Mouse (Mus musculus): ENCODE results near the gene Ear14. TPM values are rescaled to one million over a fixed set of nuclear protein-coding genes. Genes with fewer than 3 reads are reported as not detected.
"Not testable (repeated sequence)": the region's sequence is repeated elsewhere in the genome, so short reads cannot be mapped to it uniquely, and the experiment has no call there.

Ear14 gene
- polyA plus RNA-seq (2015; fragmentation: Nextera tagmentation; extraction: Ambion mirVana) = not detected in 2 replicates

DNA sequence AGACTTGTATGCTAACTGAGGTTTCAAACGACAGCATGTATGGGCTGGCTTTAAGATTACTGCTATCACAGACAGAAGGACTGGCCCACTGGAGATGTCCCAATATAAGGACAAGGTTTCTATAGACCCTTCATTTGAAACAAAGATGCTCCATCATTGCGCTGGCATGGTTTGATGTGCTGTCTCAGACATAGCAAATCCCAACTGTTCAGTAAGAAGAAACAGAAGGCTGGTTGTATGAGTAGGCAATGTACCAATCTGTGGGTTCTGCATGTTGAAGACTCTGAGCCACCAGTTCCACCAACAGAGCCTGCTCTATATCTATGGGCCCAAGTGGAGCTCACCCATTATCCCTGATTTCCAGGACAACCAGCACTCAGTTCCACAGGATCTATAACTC is at the start of gene Ear14:
Gene Ear14, plus strand, starts transcription at position 277 of the 400 bp plus-strand sequence.
- Histone ChIP-seq H3K27ac (no peak within 1 kb of the TSS), H3K4me2 (no peak within 1 kb of the TSS), H3K36me3 (no peaks in the 10 kb centered on the region), H3K4me3 (no peak within 1 kb of the TSS), H3K27me3 (no peaks in the 10 kb centered on the region), H3K4me1 (no peaks in the 10 kb centered on the region), H3K9ac (no peak within 1 kb of the TSS), H3K9me3 (no peaks in the 10 kb centered on the region; the same call in 1 of the 2 replicates)
- ATAC-seq (ENCODE audit: insufficient number of reproducible peaks, insufficient read depth, low FRiP score, low TSS enrichment, low read depth) = no peak
- WGBS = 79% methylated on average over 2 of the region's 2 CpGs

- H3K9me3 ChIP-seq = no peaks in the 10 kb centered on the region
- no peak for ATAC-seq (ENCODE audit: insufficient number of reproducible peaks, insufficient read depth, low FRiP score, low TSS enrichment, low read depth)
- no peak overlapping the region for H3K9ac ChIP-seq
- H3K4me2 ChIP-seq = no peak overlapping the region
- WGBS = 88% methylated on average over 5 of the region's 5 CpGs
- H3K4me1 ChIP-seq = no peaks in the 10 kb centered on the region
- H3K36me3 ChIP-seq = no peaks in the 10 kb centered on the region
- H3K27me3 ChIP-seq = no peaks in the 10 kb centered on the region
- H3K27ac ChIP-seq = no peak overlapping the region
- no peak overlapping the region for H3K4me3 ChIP-seq
These were observed 47.0 kb upstream of the Ear14 start for GRCm38 (mm10) chr14:51156056-51156735.

DNA sequence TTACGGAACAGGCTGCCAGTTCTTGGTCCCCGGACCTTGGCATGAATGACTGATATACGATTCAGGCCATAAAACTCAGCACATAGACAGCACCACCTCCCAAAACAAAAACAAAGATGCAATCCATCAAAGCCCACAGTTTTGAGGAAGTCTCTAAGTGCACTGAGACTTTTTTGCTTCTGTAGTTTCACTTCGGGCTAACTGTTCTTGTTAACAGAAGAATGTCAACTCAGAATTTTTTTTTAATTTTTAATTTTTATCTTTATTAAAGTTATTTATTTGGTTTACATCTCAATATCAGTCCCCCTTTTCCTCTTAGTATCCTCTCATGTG is 46.5 kb upstream of the Ear14 start:
- Histone ChIP-seq H3K27ac (no peak overlapping the region), H3K36me3 (no peaks in the 10 kb centered on the region), H3K27me3 (no peaks in the 10 kb centered on the region), H3K4me2 (no peak overlapping the region), H3K4me1 (no peaks in the 10 kb centered on the region), H3K4me3 (no peak overlapping the region), H3K9me3 (no peaks in the 10 kb centered on the region), H3K9ac (no peak overlapping the region)
- no peak for ATAC-seq (ENCODE audit: insufficient number of reproducible peaks, insufficient read depth, low FRiP score, low TSS enrichment, low read depth)
- 91% methylated on average over 4 of the region's 4 CpGs for WGBS

GRCm38 (mm10) chr14:51157072-51157471 is 46.1 kb upstream of the Ear14 start:
- H3K4me1 ChIP-seq = no peaks in the 10 kb centered on the region
- no peak for ATAC-seq (ENCODE audit: insufficient number of reproducible peaks, insufficient read depth, low FRiP score, low TSS enrichment, low read depth)
- no peak overlapping the region for H3K4me3 ChIP-seq
- no peak overlapping the region for H3K27ac ChIP-seq
- H3K36me3 ChIP-seq = no peaks in the 10 kb centered on the region
- WGBS = 100% methylated on average over 1 of the region's 1 CpGs
- no peak overlapping the region for H3K9ac ChIP-seq
- no peak overlapping the region for H3K4me2 ChIP-seq
- no peaks in the 10 kb centered on the region for H3K9me3 ChIP-seq
- H3K27me3 ChIP-seq = no peaks in the 10 kb centered on the region

GRCm38 (mm10) chr14:51161976-51162375 is 41.2 kb upstream of the Ear14 start, which contains the start of gene Rnase2b:
Gene Rnase2b, plus strand, starts transcription at chr14:51162260.
- H3K36me3 ChIP-seq; ATAC-seq (ENCODE audit: insufficient number of reproducible peaks, insufficient read depth, low FRiP score, low TSS enrichment, low read depth): not testable (repeated sequence)
- whole genome bisulfite sequencing = 95% methylated on average over 3 of the region's 3 CpGs

DNA sequence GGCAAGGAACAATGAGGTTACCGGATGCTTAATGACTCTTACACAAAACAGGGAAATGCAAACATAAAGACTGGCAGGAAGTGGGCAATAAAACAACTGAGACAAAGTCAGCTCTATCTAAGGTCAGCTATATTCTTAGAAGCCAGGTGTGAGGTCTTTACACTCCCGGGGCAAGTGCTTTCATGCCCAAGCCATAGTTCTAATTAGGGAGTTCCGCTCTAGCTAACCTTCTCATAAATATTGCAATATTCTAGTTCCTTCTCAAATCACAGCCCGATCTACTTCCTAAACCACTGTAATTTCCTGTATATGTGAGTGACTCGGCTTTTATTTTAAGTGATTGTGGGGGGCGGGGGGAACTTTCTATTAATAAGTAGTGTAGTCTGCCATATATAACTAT is 39.9 kb upstream of the Ear14 start:
- H3K4me3 ChIP-seq; H3K4me1 ChIP-seq; H3K27ac ChIP-seq; H3K27me3 ChIP-seq; H3K4me2 ChIP-seq; H3K36me3 ChIP-seq; ATAC-seq (ENCODE audit: insufficient number of reproducible peaks, insufficient read depth, low FRiP score, low TSS enrichment, low read depth); H3K9me3 ChIP-seq; H3K9ac ChIP-seq: not testable (repeated sequence)
- 88% methylated on average over 6 of the region's 6 CpGs for WGBS

More at GRCm38 (mm10) chr14:51161976-51162375, 41.2 kb upstream of the Ear14 start, which contains the start of gene Rnase2b:
- H3K9me3 ChIP-seq, H3K4me3 ChIP-seq, H3K4me2 ChIP-seq, H3K27me3 ChIP-seq, H3K9ac ChIP-seq, H3K4me1 ChIP-seq, H3K27ac ChIP-seq: not testable (repeated sequence)

DNA sequence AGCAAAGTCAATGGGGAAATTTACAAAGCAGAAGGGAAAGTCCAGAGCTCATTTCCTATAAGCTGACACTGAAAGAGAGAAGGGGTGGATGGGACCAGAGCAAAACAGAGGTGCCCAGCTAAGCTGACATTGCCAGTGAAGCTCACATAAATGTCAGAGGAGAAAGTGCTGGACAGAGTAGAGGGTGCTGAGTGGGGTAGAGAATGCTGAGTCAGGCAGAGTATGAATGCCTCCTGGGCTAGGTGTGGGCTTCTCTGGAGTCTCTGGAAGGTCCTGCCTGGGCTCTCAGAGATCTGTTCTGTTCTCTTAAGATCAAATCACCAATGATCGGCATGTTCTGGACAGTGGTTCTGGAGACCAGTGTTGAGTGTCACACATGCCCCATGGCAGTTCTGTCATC is 37.8 kb upstream of the Ear14 start:
- H3K27me3 ChIP-seq = no peaks in the 10 kb centered on the region
- WGBS = 93% methylated on average over 1 of the region's 1 CpGs

GRCm38 (mm10) chr14:51166068-51166467 is 37.1 kb upstream of the Ear14 start:
- Histone ChIP-seq H3K9ac (no peak overlapping the region), H3K4me2 (no peak overlapping the region), H3K27me3 (no peaks in the 10 kb centered on the region), H3K4me1 (no peaks in the 10 kb centered on the region), H3K27ac (no peak overlapping the region), H3K4me3 (no peak overlapping the region), H3K36me3 (no peaks in the 10 kb centered on the region), H3K9me3 (no peaks in the 10 kb centered on the region)
- no peak for ATAC-seq (ENCODE audit: insufficient number of reproducible peaks, insufficient read depth, low FRiP score, low TSS enrichment, low read depth)

More for the DNA sequence above, 37.8 kb upstream of the Ear14 start:
- Histone ChIP-seq H3K36me3 (no peaks in the 10 kb centered on the region), H3K4me3 (no peak overlapping the region), H3K9ac (no peak overlapping the region), H3K27ac (no peak overlapping the region), H3K4me2 (no peak overlapping the region), H3K4me1 (no peaks in the 10 kb centered on the region), H3K9me3 (no peaks in the 10 kb centered on the region)
- no peak for ATAC-seq (ENCODE audit: insufficient number of reproducible peaks, insufficient read depth, low FRiP score, low TSS enrichment, low read depth)

DNA sequence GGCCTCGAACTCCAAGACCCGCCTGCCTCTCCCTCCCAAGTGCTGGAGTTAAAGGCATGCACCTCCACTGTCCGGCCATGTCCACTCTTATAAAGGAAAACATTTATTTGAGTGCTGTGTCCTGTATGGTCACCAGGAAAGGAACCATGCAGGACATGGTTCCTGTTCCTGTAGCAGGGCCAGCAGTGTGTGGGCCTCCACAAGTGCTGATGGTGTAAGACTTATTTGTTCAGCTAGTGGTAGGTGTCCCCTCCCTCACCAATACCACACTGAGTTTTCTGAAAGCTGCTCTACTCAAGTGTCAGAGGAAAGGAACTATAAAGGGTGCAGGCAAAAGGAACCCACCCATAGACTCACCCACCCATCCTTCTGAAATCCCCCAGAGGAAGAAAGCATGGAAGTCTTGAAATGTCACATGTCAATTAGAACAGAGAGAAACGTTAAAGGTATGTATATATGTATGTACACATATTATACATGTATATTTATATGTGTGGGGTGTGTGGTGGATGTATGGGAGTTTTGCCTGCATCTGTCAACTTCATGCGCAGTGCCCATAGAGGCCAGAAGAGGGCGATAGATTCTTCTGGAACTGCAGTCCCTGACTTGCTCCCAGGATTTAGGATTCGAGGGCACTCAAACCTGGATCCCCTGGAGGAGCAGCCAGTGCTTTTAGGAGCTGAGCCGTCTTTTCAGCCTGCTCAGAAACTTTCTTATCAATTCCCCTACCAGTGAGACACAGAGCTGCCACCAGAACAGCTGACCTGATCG is 30.9 kb upstream of the Ear14 start:
- H3K4me3 ChIP-seq; H3K9ac ChIP-seq; ATAC-seq (ENCODE audit: insufficient number of reproducible peaks, insufficient read depth, low FRiP score, low TSS enrichment, low read depth); H3K4me1 ChIP-seq; H3K9me3 ChIP-seq; H3K4me2 ChIP-seq; H3K27ac ChIP-seq; H3K36me3 ChIP-seq; H3K27me3 ChIP-seq: not testable (repeated sequence)
- WGBS = 39% methylated on average over 9 of the region's 9 CpGs

- not testable (repeated sequence) for H3K4me2 ChIP-seq; ATAC-seq (ENCODE audit: insufficient number of reproducible peaks, insufficient read depth, low FRiP score, low TSS enrichment, low read depth); H3K36me3 ChIP-seq; H3K27ac ChIP-seq; H3K4me3 ChIP-seq; H3K9me3 ChIP-seq; H3K9ac ChIP-seq; H3K4me1 ChIP-seq; H3K27me3 ChIP-seq
- WGBS = 56% methylated on average over 4 of the region's 4 CpGs
These were observed 30.2 kb upstream of the Ear14 start for GRCm38 (mm10) chr14:51172947-51173346.

DNA sequence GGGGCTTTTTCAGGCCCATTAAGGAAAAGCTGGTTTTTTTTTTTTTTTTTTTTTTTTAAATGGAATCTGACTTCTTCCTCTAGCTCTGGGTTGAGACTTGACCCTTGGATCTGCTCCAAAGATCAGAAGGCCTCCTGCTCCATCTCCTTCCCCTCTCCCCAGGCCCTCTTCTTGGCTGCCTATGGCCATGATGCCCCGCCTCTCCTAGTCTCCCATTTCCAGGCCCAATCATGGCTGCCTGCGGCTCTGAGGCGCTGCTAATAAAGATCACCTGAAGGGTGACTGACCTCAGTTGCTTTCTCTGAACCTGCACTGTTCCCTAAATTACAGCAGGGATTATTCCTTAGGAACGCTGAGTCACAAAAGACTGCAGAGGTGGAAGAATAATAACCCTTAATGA is 29.3 kb upstream of the Ear14 start:
- H3K9me3 ChIP-seq = no peaks in the 10 kb centered on the region
- no peak for ATAC-seq (ENCODE audit: insufficient number of reproducible peaks, insufficient read depth, low FRiP score, low TSS enrichment, low read depth)
- no peak overlapping the region for H3K27ac ChIP-seq
- H3K9ac ChIP-seq = no peak overlapping the region
- H3K4me1 ChIP-seq = no peaks in the 10 kb centered on the region
- H3K4me2 ChIP-seq = no peak overlapping the region
- H3K27me3 ChIP-seq = no peaks in the 10 kb centered on the region
- H3K36me3 ChIP-seq = no peaks in the 10 kb centered on the region
- H3K4me3 ChIP-seq = no peak overlapping the region
- WGBS = 51% methylated on average over 4 of the region's 4 CpGs

- not testable (repeated sequence) for H3K27me3 ChIP-seq; H3K9ac ChIP-seq; ATAC-seq (ENCODE audit: insufficient number of reproducible peaks, insufficient read depth, low FRiP score, low TSS enrichment, low read depth); H3K36me3 ChIP-seq; H3K4me2 ChIP-seq; H3K4me3 ChIP-seq; H3K27ac ChIP-seq; H3K9me3 ChIP-seq; H3K4me1 ChIP-seq
- 75% methylated on average over 2 of the region's 2 CpGs for WGBS
These were observed 22.1 kb upstream of the Ear14 start for GRCm38 (mm10) chr14:51181051-51181450.

Data from embryonic facial prominence, embryonic 13.5 days (tissue).